Mouse (Mus musculus) lung, adult 2 months (tissue): ENCODE results near the gene H2al2a.

Experiments
- CTCF ChIP-seq: fragments of 200-500 bp; IDR thresholded peaks from 2 replicates; pipeline ENCODE4 v1.5.1; 2011; ENCODE audit warnings: mild to moderate bottlenecking, low read length, control low read depth; ENCODE audit not compliant: insufficient read depth
- POLR2A ChIP-seq: fragments of 200-500 bp; IDR thresholded peaks from 2 replicates; pipeline ENCODE4 v1.6.1; 2011; ENCODE audit warnings: low read depth, mild to moderate bottlenecking, control low read depth, low read length, borderline replicate concordance; ENCODE audit errors: extremely low read depth

DNA sequence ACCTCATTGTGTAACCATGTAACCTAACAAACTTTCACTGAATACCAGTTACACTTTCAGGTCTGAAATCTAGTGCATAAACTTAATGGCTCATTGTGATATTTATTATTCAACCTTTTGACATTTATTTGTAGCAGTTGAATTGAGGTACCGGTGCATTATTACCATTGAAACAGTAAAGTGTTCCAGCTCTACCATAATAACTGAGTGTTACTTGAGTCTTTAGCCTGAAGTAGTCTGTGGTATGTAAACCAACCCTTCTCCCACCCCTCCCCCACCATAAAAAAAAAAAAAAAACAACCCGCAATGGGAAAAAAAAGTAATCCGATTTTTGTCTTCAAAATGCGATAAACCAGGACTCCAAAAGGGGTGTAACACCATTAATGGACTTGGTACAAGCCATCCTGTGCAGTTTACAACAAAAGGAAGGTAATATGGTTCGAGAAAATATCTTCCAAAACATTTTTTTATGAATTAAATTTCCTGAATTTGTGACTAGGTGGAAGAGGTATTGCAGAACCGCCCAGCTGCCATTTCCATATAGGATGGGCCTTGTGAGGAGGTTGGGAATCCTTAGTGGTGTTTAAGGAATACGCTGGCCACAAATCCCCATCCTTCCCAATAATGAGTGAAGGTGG, 48.5 kb upstream of the H2al2a start:
- TF ChIP-seq CTCF (no peak), POLR2A (no peak)
